Mouse (Mus musculus) embryonic fibroblast, embryonic 13.5 days (primary cell): Measurements from ENCODE around the gene Tango6.

Experiments used
- CTCF ChIP-seq: IDR thresholded peaks from 2 replicates; pipeline ENCODE4 v1.5.1; 2011; ENCODE audit warnings: mild to moderate bottlenecking, control low read depth, low read length, moderate library complexity, borderline replicate concordance; ENCODE audit not compliant: insufficient read depth
- POLR2A ChIP-seq: IDR thresholded peaks from 2 replicates; pipeline ENCODE4 v1.6.1; 2011; ENCODE audit warnings: low read depth, mild to moderate bottlenecking, control low read depth, low read length, moderate library complexity

GRCm38 (mm10) chr8:106737846-106738245, 55.0 kb downstream of the Tango6 start:
- no peak for TF ChIP-seq POLR2A
- TF ChIP-seq CTCF: no peak
